Mouse (Mus musculus) CH12.LX (cell line): ENCODE results near the gene Prkch.

Experiments
- CTCF ChIP-seq, 2 experiments: IDR thresholded peaks in 1 of 2; conservative IDR thresholded peaks in 1 of 2; 2 replicates each; pipeline ENCODE4 v1.5.1; 2011 to 2012; ENCODE audit warnings: low read depth in 2 of 2, low read length in 2 of 2, improper control_type of control experiment in 1 of 2, inconsistent platforms in 1 of 2, mild to moderate bottlenecking in 1 of 2, moderate library complexity in 1 of 2
- E2F4 ChIP-seq: IDR thresholded peaks from 2 replicates; pipeline ENCODE4 v1.6.1; 2011; ENCODE audit warnings: low read depth, low read length, improper control_type of control experiment; ENCODE audit not compliant: insufficient replicate concordance
- POLR2A ChIP-seq: IDR thresholded peaks from 2 replicates; pipeline ENCODE4 v1.6.1; 2011; ENCODE audit warnings: low read depth, mild to moderate bottlenecking, improper control_type of control experiment, low read length
- ZNF384 ChIP-seq: IDR thresholded peaks from 2 replicates; pipeline ENCODE4 v1.6.1; 2012; ENCODE audit warnings: low read depth, low read length, improper control_type of control experiment, inconsistent platforms

GRCm38 (mm10) chr12:73812198-73812597 lies 227.6 kb downstream of the Prkch start:
- TF ChIP-seq POLR2A (no peak), E2F4 (no peak), CTCF (conservative IDR thresholded peaks at IDR 0.05 in 1 of 2, IDR thresholded peaks at IDR 0.05 in 1 of 2; ENCODE audit: low read depth in 2 of 2, low read length in 2 of 2) (no peak), ZNF384 (no peak)
